Mouse (Mus musculus): Measurements from ENCODE around the gene Nav2.

The Nav2 gene

GRCm38 (mm10) chr7:49567346-49568034 is 659.0 kb downstream of the Nav2 start:
- Histone ChIP-seq H3K4me1 (replicated peaks; ENCODE audit: low read depth, low read length) (no peaks in the 10 kb centered on the region), H3K9me3 (ENCODE audit: low read length) (no peaks in the 10 kb centered on the region), H3K4me3 (replicated peaks; ENCODE audit: low read length) (no peak overlapping the region), H3K27me3 (ENCODE audit: insufficient read depth, low read length) (no peaks in the 10 kb centered on the region), H3K36me3 (ENCODE audit: insufficient read depth, low read length) (peaks cover 49% of the 10 kb centered on the region)
- no peak for TF ChIP-seq POU5F1 (IDR thresholded peaks at IDR 0.05; ENCODE audit: borderline replicate concordance, low read length)
- no peak for TF ChIP-seq NANOG (IDR thresholded peaks at IDR 0.05; ENCODE audit: borderline replicate concordance, low read length)
- no peak for TF ChIP-seq CTCF (conservative IDR thresholded peaks at IDR 0.05; ENCODE audit: low read length)

GRCm38 (mm10) chr7:49569646-49570045 is 661.1 kb downstream of the Nav2 start:
- 0 out of 2 replicates have a peak, but pooled peaks cover 4% of the 10 kb centered on the region for H3K4me1 ChIP-seq (replicated peaks; ENCODE audit: low read depth, low read length)
- peaks cover 41% of the 10 kb centered on the region for H3K36me3 ChIP-seq (ENCODE audit: insufficient read depth, low read length)
- H3K4me3 ChIP-seq (replicated peaks; ENCODE audit: low read length), result no peak overlapping the region
- H3K27me3 ChIP-seq (ENCODE audit: insufficient read depth, low read length), result no peaks in the 10 kb centered on the region
- H3K9me3 ChIP-seq (ENCODE audit: low read length), result no peaks in the 10 kb centered on the region
- TF ChIP-seq NANOG (IDR thresholded peaks at IDR 0.05; ENCODE audit: borderline replicate concordance, low read length), result no peak
- no peak for TF ChIP-seq CTCF (conservative IDR thresholded peaks at IDR 0.05; ENCODE audit: low read length)
- no peak for TF ChIP-seq POU5F1 (IDR thresholded peaks at IDR 0.05; ENCODE audit: borderline replicate concordance, low read length)

- no peak for TF ChIP-seq NANOG (IDR thresholded peaks at IDR 0.05; ENCODE audit: borderline replicate concordance, low read length)
- TF ChIP-seq CTCF (conservative IDR thresholded peaks at IDR 0.05; ENCODE audit: low read length), result no peak
- TF ChIP-seq POU5F1 (IDR thresholded peaks at IDR 0.05; ENCODE audit: borderline replicate concordance, low read length), result no peak
- peaks cover 35% of the 10 kb centered on the region for H3K36me3 ChIP-seq (ENCODE audit: insufficient read depth, low read length)
- no peaks in the 10 kb centered on the region for H3K27me3 ChIP-seq (ENCODE audit: insufficient read depth, low read length)
- H3K4me1 ChIP-seq (replicated peaks; ENCODE audit: low read depth, low read length), result 0 out of 2 replicates have a peak, but pooled peaks cover 4% of the 10 kb centered on the region
- H3K9me3 ChIP-seq (ENCODE audit: low read length), result no peaks in the 10 kb centered on the region
- H3K4me3 ChIP-seq (replicated peaks; ENCODE audit: low read length), result no peak overlapping the region
Measured at GRCm38 (mm10) chr7:49571606-49572005, 663.1 kb downstream of the Nav2 start.

GRCm38 (mm10) chr7:49575226-49575625 is 666.7 kb downstream of the Nav2 start:
- Histone ChIP-seq H3K9me3 (ENCODE audit: low read length) (0 out of 2 replicates have a peak, but pooled peaks cover 4% of the 10 kb centered on the region), H3K36me3 (ENCODE audit: insufficient read depth, low read length) (peaks cover 49% of the 10 kb centered on the region), H3K4me3 (replicated peaks; ENCODE audit: low read length) (no peak overlapping the region), H3K27me3 (ENCODE audit: insufficient read depth, low read length) (no peaks in the 10 kb centered on the region), H3K4me1 (replicated peaks; ENCODE audit: low read depth, low read length) (peaks cover 14% of the 10 kb centered on the region)
- TF ChIP-seq POU5F1 (IDR thresholded peaks at IDR 0.05; ENCODE audit: borderline replicate concordance, low read length), result no peak
- no peak for TF ChIP-seq NANOG (IDR thresholded peaks at IDR 0.05; ENCODE audit: borderline replicate concordance, low read length)
- TF ChIP-seq CTCF (conservative IDR thresholded peaks at IDR 0.05; ENCODE audit: low read length), result no peak

- H3K4me3 ChIP-seq (replicated peaks; ENCODE audit: low read length), result no peak overlapping the region
- no peak for TF ChIP-seq CTCF (conservative IDR thresholded peaks at IDR 0.05; ENCODE audit: low read length)
- TF ChIP-seq POU5F1 (IDR thresholded peaks at IDR 0.05; ENCODE audit: borderline replicate concordance, low read length), result no peak
- TF ChIP-seq NANOG (IDR thresholded peaks at IDR 0.05; ENCODE audit: borderline replicate concordance, low read length), result no peak
- peaks cover 36% of the 10 kb centered on the region for H3K36me3 ChIP-seq (ENCODE audit: insufficient read depth, low read length)
Measured at GRCm38 (mm10) chr7:49577096-49577495, 668.6 kb downstream of the Nav2 start.

GRCm38 (mm10) chr7:49581951-49582350 is 673.4 kb downstream of the Nav2 start:
- TF ChIP-seq NANOG (IDR thresholded peaks at IDR 0.05; ENCODE audit: borderline replicate concordance, low read length) (no peak), POU5F1 (IDR thresholded peaks at IDR 0.05; ENCODE audit: borderline replicate concordance, low read length) (no peak), CTCF (conservative IDR thresholded peaks at IDR 0.05; ENCODE audit: low read length) (no peak)
- peaks cover 11% of the 10 kb centered on the region for H3K4me1 ChIP-seq (replicated peaks; ENCODE audit: low read depth, low read length)
- no peak overlapping the region for H3K4me3 ChIP-seq (replicated peaks; ENCODE audit: low read length)
- H3K36me3 ChIP-seq (ENCODE audit: insufficient read depth, low read length), result peaks cover 54% of the 10 kb centered on the region
- H3K27me3 ChIP-seq (ENCODE audit: insufficient read depth, low read length), result no peaks in the 10 kb centered on the region
- 0 out of 2 replicates have a peak, but pooled peaks cover 4% of the 10 kb centered on the region for H3K9me3 ChIP-seq (ENCODE audit: low read length)

More at GRCm38 (mm10) chr7:49577096-49577495, 668.6 kb downstream of the Nav2 start:
- peaks cover 14% of the 10 kb centered on the region for H3K4me1 ChIP-seq (replicated peaks; ENCODE audit: low read depth, low read length)
- no peaks in the 10 kb centered on the region for H3K27me3 ChIP-seq (ENCODE audit: insufficient read depth, low read length)
- 0 out of 2 replicates have a peak, but pooled peaks cover 4% of the 10 kb centered on the region for H3K9me3 ChIP-seq (ENCODE audit: low read length)

- H3K4me3 ChIP-seq (replicated peaks; ENCODE audit: low read length), result no peak overlapping the region
- H3K4me1 ChIP-seq (replicated peaks; ENCODE audit: low read depth, low read length), result peaks cover 11% of the 10 kb centered on the region
- peaks cover 53% of the 10 kb centered on the region for H3K36me3 ChIP-seq (ENCODE audit: insufficient read depth, low read length)
- 0 out of 2 replicates have a peak, but pooled peaks cover 4% of the 10 kb centered on the region for H3K9me3 ChIP-seq (ENCODE audit: low read length)
- TF ChIP-seq CTCF (conservative IDR thresholded peaks at IDR 0.05; ENCODE audit: low read length), result no peak
- no peak for TF ChIP-seq NANOG (IDR thresholded peaks at IDR 0.05; ENCODE audit: borderline replicate concordance, low read length)
- TF ChIP-seq POU5F1 (IDR thresholded peaks at IDR 0.05; ENCODE audit: borderline replicate concordance, low read length), result no peak
- H3K27me3 ChIP-seq (ENCODE audit: insufficient read depth, low read length), result no peaks in the 10 kb centered on the region
Measured at GRCm38 (mm10) chr7:49582551-49582950, 674.0 kb downstream of the Nav2 start.

- peaks cover 8% of the 10 kb centered on the region for H3K4me1 ChIP-seq (replicated peaks; ENCODE audit: low read depth, low read length)
- peaks cover 53% of the 10 kb centered on the region for H3K36me3 ChIP-seq (ENCODE audit: insufficient read depth, low read length)
- TF ChIP-seq POU5F1 (IDR thresholded peaks at IDR 0.05; ENCODE audit: borderline replicate concordance, low read length) (no peak), NANOG (IDR thresholded peaks at IDR 0.05; ENCODE audit: borderline replicate concordance, low read length) (no peak), CTCF (conservative IDR thresholded peaks at IDR 0.05; ENCODE audit: low read length) (no peak)
- H3K27me3 ChIP-seq (ENCODE audit: insufficient read depth, low read length), result no peaks in the 10 kb centered on the region
- H3K4me3 ChIP-seq (replicated peaks; ENCODE audit: low read length), result no peak overlapping the region
- H3K9me3 ChIP-seq (ENCODE audit: low read length), result 0 out of 2 replicates have a peak, but pooled peaks cover 4% of the 10 kb centered on the region
Measured at GRCm38 (mm10) chr7:49583176-49583575, 674.7 kb downstream of the Nav2 start.

Measured in E14TG2a.4 (cell line).